Comparison of ENCODE assay signal across 25 mouse cellular contexts in genomic region chr17:50308059-50308647, GRCm38 (mm10). TPM values are rescaled to one million over a fixed set of nuclear protein-coding genes. Genes with fewer than 3 reads are reported as not detected.
"Had no signal": no experiment of that assay in that cellular context is flagged by ENCODE, and none has a peak within 500 bp of the region (broad histone marks: within the 10 kb centered on the region; RNA-seq: fewer than 3 reads in every experiment).

No protein-coding gene starts in this region.

- H3K4me1 ChIP-seq: heart, embryonic 10.5 days; heart, embryonic 12.5 days; hindbrain, embryonic 13.5 days; hindbrain, embryonic 15.5 days; kidney, embryonic 15.5 days had no signal

- H3K27ac ChIP-seq: gastrocnemius, adult 2 months; heart, embryonic 10.5 days; hindbrain, embryonic 13.5 days; hindbrain, embryonic 15.5 days; hindbrain, postnatal 0 days; kidney, embryonic 15.5 days; kidney, postnatal 0 days; limb, embryonic 13.5 days; limb, embryonic 15.5 days; liver, embryonic 13.5 days had no signal

- H3K27me3 ChIP-seq: heart, embryonic 12.5 days; hindbrain, embryonic 13.5 days; hindbrain, embryonic 15.5 days; kidney, embryonic 15.5 days; limb, embryonic 13.5 days; limb, embryonic 15.5 days; liver, embryonic 13.5 days had no signal

- DNase-seq: gastrocnemius, adult 2 months; gastrocnemius, postnatal 10 days; gastrocnemius, postnatal 25 days; heart, adult 18-20 months; heart, postnatal 10 days; heart, postnatal 36 days; kidney, adult 11 months; kidney, adult 2 months; kidney, adult 9 months; kidney, postnatal 14 days; kidney, postnatal 36 days; left cerebral cortex, postnatal 4 days; liver, embryonic 13.5 days had no signal

- H3K4me3 ChIP-seq: gastrocnemius, adult 2 months; heart, embryonic 10.5 days; heart, embryonic 12.5 days; hindbrain, embryonic 13.5 days; hindbrain, embryonic 15.5 days; kidney, embryonic 15.5 days; limb, embryonic 13.5 days; limb, embryonic 15.5 days; liver, embryonic 13.5 days had no signal

- H3K4me2 ChIP-seq: heart, embryonic 12.5 days; hindbrain, embryonic 13.5 days; hindbrain, embryonic 15.5 days; kidney, embryonic 15.5 days; limb, embryonic 13.5 days; limb, embryonic 15.5 days; liver, embryonic 13.5 days had no signal

- H3K9me3 ChIP-seq: heart, embryonic 10.5 days; heart, embryonic 12.5 days; hindbrain, embryonic 13.5 days; hindbrain, embryonic 15.5 days; kidney, embryonic 15.5 days; limb, embryonic 13.5 days; limb, embryonic 15.5 days; liver, embryonic 13.5 days had no signal

- ATAC-seq: hindbrain, postnatal 0 days; intestine, embryonic 16.5 days had no signal

- H3K36me3 ChIP-seq: heart, embryonic 10.5 days; heart, embryonic 12.5 days; hindbrain, embryonic 13.5 days; hindbrain, embryonic 15.5 days; kidney, embryonic 15.5 days; limb, embryonic 13.5 days; limb, embryonic 15.5 days; liver, embryonic 13.5 days had no signal

- H3K9ac ChIP-seq: heart, embryonic 12.5 days; hindbrain, embryonic 13.5 days; hindbrain, embryonic 15.5 days; kidney, embryonic 15.5 days; limb, embryonic 13.5 days; limb, embryonic 15.5 days; liver, embryonic 13.5 days had no signal

RNA-seq across cellular contexts. Expression of gene Dazl, which starts 14.7 kb away (rescaled TPM):
- polyA plus RNA-seq: kidney, adult 2 months; kidney, postnatal 0 days; limb, embryonic 11.5 days; limb, embryonic 13.5 days; liver, adult 2 months had no signal
